Mouse (Mus musculus) neural tube, embryonic 12.5 days (tissue): ENCODE data around the gene Gm48552. TPM values are rescaled to one million over a fixed set of nuclear protein-coding genes. Genes with fewer than 3 reads are reported as not detected.

Source experiments
- ATAC-seq: fragments of 200-750 bp; cut with Nextera tagmentation; 2 replicates; pipeline ENCODE4 v1.8.0; 2017; ENCODE audit warnings: low read depth, mild to moderate bottlenecking, moderate TSS enrichment, moderate library complexity; ENCODE audit not compliant: low FRiP score
- H3K27ac ChIP-seq: fragments of 300-500 bp; sonication (generic); 2 replicates; pipeline ENCODE4 v1.5.1; 2016
- H3K27me3 ChIP-seq: fragments of 300-500 bp; sonication (generic); replicated peaks from 2 replicates; pipeline ENCODE4 v1.6.1; 2016; ENCODE audit warnings: mild to moderate bottlenecking
- H3K36me3 ChIP-seq: fragments of 300-500 bp; sonication (generic); 2 replicates; pipeline ENCODE4 v1.6.1; 2016; ENCODE audit warnings: mild to moderate bottlenecking
- H3K4me1 ChIP-seq: fragments of 300-500 bp; sonication (generic); 2 replicates; pipeline ENCODE4 v1.6.1; 2016
- H3K4me2 ChIP-seq: fragments of 300-500 bp; sonication (generic); replicated peaks from 2 replicates; pipeline ENCODE4 v1.6.1; 2016; ENCODE audit warnings: mild to moderate bottlenecking
- H3K4me3 ChIP-seq: fragments of 300-500 bp; sonication (generic); 2 replicates; pipeline ENCODE4 v1.5.1; 2016
- H3K9ac ChIP-seq: fragments of 300-500 bp; sonication (generic); 2 replicates; pipeline ENCODE4 v1.6.1; 2016; ENCODE audit warnings: mild to moderate bottlenecking
- H3K9me3 ChIP-seq: fragments of 300-500 bp; sonication (generic); 2 replicates; pipeline ENCODE4 v1.6.1; 2016; ENCODE audit warnings: mild to moderate bottlenecking
- WGBS: fragments of 180-500 bp; shearing (Covaris S2); methylation state at CpG from one replicate; pipeline ENCODE4 v1.1.7; 2016; 5-methylcytosine and 5-hydroxymethylcytosine counted together
- polyA plus RNA-seq: library from polyadenylated mRNA; unstranded; fragments of >200 nt; fragmentation: Nextera tagmentation; extraction: Ambion mirVana; gene quantifications from 2 replicates; pipeline ENCODE4 v1.2.1, GENCODE M21; 2016

Gene Gm48552
- polyA plus RNA-seq, 1 experiment from 2014 or later = 2.3 TPM

DNA sequence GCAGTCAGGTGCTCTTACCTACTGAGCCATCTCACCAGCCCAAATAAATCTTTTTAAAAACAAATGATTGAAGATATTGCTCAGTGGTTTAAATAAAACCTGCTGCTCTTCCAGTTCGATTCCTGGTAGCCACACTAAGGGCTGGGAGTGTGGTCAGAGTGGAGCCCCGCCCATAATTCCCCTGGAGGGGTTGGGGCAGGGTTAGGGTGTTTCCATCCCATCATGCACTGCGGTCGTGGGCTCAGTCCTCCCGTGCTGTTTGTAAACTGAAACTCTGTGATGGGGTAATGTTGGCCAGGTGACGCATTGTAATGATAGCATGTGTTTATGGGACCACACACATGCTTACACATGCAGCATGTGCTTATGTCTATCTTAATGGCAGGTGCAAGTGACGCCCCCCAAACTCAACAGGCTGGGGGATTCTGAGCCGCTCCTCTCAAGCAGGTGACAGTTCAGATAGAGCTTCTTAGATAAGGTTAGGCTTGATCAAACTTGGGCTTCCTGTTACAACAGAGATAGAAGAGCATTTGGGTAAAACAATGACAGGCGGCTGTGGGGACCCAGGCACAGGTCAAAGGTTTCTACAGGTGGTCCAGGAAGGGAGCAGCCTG lies 37.0 kb upstream of the Gm48552 start:
- H3K9me3 ChIP-seq = no peaks in the 10 kb centered on the region
- 24% methylated on average over 9 of the region's 9 CpGs for WGBS
- no peak overlapping the region for H3K27ac ChIP-seq
- peaks cover 22% of the 10 kb centered on the region for H3K4me1 ChIP-seq
- no peak overlapping the region for H3K4me2 ChIP-seq
- no peak overlapping the region for H3K4me3 ChIP-seq
- H3K27me3 ChIP-seq = peaks cover 10% of the 10 kb centered on the region; the same call in 1 of the 2 replicates
- no peak for ATAC-seq
- H3K36me3 ChIP-seq = peaks cover 8% of the 10 kb centered on the region; the same call in 1 of the 2 replicates
- no peak overlapping the region for H3K9ac ChIP-seq

DNA sequence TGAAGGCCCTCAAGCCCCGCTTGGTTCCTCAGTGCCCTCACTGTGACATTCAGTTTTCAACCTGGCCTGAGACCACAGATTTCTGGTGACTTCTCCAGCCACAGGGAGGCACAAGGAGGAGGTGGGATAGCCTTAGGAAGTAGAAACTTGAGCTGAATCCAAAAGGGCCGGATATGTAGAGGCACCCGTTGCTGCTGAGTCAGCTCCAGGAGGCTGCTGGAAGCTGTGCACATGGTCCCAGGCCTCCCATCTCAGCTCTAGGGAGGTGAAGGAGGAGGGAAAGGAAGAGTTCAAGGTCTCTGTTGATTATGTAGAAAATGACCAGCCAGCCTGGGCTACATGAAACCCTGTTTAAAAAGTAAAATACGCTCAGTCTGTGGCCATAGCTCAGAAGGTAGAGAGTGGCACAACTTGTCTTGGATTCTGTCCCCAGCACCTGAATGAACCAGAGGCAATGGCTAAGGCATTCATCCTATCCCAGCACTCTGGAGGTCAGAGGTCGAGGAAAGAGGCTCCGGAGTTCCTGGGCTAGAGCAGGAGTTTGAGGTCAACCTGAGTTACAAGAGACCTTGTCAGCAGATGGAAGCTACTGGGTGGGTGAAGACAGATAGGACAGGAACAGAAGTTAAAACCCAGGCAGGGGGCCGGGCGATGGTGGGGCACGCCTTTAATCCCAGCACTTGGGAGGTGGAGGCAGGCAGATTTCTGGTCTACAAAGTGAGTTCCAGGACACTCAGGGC lies 33.9 kb upstream of the Gm48552 start:
- Histone ChIP-seq H3K36me3 (no peaks in the 10 kb centered on the region), H3K4me1 (peaks cover 20% of the 10 kb centered on the region), H3K27me3 (0 out of 2 replicates have a peak, but pooled peaks cover 2% of the 10 kb centered on the region), H3K9ac (no peak overlapping the region), H3K4me2 (no peak overlapping the region), H3K27ac (no peak overlapping the region), H3K4me3 (no peak overlapping the region), H3K9me3 (no peaks in the 10 kb centered on the region)
- WGBS = 78% methylated on average over 9 of the region's 9 CpGs
- no peak for ATAC-seq

DNA sequence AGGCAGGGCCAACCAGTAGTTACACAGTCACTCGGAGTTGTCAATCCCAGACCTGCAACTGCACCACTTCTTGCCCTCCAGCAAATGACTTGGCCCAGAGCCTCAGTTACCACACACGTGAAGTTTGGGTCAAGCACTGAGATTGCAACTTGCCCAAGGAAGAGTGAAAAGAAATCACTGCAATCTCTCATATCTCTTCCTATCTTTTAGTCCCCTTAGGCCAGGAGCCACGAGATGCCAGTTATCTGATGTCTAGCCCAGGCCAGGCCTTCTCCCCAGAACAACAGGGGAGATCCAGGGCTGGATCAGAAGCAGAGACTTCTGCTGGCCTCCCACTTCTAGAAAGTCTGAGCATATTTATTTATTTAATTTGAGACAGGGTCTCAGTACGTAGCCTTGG lies 33.3 kb upstream of the Gm48552 start:
- 78% methylated on average over 4 of the region's 4 CpGs for WGBS
- no peak overlapping the region for H3K9ac ChIP-seq

DNA sequence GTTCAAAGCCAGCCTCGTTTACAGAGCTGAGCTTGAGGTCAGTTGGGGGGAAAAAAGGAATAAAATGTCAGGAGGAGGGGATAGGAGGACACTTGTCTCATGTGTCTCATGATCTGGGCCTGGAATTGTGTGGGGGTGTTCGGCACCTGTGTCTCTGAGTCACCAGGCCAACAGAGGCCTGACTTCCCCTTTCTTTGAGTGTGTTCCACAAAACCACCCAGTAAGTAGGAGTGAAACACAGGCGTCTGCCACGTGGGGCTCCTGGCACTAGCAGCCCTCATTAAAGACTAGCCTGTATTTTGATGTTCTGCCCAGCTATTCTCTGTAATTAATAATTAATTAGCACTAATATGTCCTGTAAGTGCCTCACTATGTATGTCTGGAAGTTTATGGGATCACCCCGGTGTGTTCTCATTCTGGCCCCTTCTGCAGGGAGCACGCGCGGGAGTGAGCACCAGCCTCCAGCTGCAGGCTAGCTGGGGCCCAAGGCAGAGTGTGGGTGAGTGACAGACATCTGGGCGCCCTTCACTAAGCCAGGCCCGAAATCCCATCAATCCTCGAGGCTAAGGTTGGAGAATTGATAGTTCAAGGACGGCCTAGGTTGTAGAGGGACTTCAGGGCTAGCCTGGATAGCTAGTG lies 32.3 kb upstream of the Gm48552 start:
- Histone ChIP-seq H3K4me2 (peak overlapping the region; percentile 99), H3K4me3 (no peak overlapping the region), H3K27ac (no peak overlapping the region), H3K9ac (no peak overlapping the region), H3K36me3 (no peaks in the 10 kb centered on the region), H3K9me3 (no peaks in the 10 kb centered on the region), H3K4me1 (peaks cover 22% of the 10 kb centered on the region), H3K27me3 (0 out of 2 replicates have a peak, but pooled peaks cover 2% of the 10 kb centered on the region)
- no peak for ATAC-seq
- 57% methylated on average over 12 of the region's 12 CpGs for WGBS

More for the DNA sequence above, 33.3 kb upstream of the Gm48552 start:
- no peak overlapping the region for H3K4me3 ChIP-seq
- no peak for ATAC-seq
- H3K36me3 ChIP-seq = no peaks in the 10 kb centered on the region
- H3K4me1 ChIP-seq = peaks cover 22% of the 10 kb centered on the region
- H3K27ac ChIP-seq = no peak overlapping the region
- 0 out of 2 replicates have a peak, but pooled peaks cover 2% of the 10 kb centered on the region for H3K27me3 ChIP-seq
- H3K9me3 ChIP-seq = no peaks in the 10 kb centered on the region
- H3K4me2 ChIP-seq = no peak overlapping the region

DNA sequence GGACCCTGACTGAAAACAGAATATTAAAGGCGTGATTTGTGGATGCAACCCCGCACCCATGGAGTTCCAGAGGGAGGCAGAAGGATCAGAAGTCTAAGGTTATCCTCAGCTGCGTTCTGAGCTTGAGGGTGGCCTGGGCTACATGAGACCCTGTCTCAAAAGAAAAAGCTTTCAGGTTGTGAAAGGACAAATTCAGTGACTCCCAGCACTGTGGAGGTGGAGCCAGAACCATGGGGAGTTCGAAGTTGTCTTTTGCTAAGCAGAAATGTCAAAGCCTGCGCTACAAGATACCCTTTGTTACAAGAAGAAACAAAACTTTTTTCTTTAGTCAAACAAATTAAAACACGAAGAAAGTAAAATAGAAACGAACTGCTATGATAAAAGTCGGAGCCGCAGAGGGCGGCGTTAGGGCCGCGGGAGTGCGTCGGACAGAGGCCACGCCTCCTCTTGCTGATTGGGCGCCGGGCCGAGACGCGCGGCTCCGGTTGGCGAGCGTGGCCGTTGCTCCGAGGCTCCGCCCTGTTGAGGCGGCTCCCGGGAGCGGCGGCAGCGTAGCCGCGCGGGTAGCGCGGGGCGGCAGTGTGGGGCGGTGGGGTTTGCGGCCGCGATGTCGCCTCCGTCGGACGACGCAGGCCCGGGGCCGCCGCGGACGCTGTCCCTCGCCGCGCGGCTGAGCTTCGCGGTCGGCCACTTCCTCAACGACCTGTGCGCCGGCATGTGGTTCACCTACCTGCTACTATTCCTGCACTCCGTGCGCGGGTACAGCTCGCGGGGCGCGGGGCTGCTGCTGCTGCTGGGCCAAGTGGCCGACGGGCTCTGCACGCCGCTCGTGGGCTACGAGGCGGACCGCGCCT lies 31.6 kb upstream of the Gm48552 start, which contains the start of gene Mfsd12:
Mfsd12 (plus strand) TSS at position 501 of the 854 bp plus-strand sequence.
- Histone ChIP-seq H3K36me3 (no peaks in the 10 kb centered on the region), H3K27ac (no peak within 1 kb of the TSS), H3K4me3 (peak within 1 kb of the TSS; percentile 71), H3K4me1 (peaks cover 22% of the 10 kb centered on the region), H3K27me3 (0 out of 2 replicates have a peak, but pooled peaks cover 2% of the 10 kb centered on the region), H3K9ac (peak within 1 kb of the TSS; percentile 83), H3K9me3 (no peaks in the 10 kb centered on the region), H3K4me2 (peak within 1 kb of the TSS; percentile 99)
- ATAC-seq = peak; percentile 88
- WGBS = 2% methylated on average over 78 of the region's 79 CpGs

DNA sequence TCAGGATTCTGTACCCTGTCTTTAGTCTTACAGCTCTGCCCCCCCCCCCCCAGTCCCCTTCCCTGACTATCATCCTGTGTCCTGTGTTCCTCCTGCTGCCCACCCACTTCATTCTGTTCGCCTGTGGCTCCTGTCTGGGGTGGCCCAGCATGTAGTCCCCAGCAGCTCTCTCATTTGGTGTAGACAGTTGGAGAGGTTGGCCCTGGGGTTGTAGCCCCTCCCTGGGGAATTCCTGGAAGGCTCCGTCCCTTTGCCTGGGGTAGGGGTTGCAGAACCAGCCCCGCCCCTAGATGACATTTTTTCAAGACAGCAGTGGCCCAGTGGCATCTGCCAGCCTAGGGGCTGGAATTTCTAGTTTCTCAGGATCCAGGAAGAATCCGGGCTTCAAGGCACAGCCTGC lies 30.6 kb upstream of the Gm48552 start:
- H3K4me3 ChIP-seq = peak overlapping the region; percentile 71
- no peaks in the 10 kb centered on the region for H3K9me3 ChIP-seq
- H3K4me2 ChIP-seq = peak overlapping the region; percentile 99
- H3K27ac ChIP-seq = no peak overlapping the region
- peak overlapping the region; percentile 83 for H3K9ac ChIP-seq
- WGBS = 33% methylated on average over 4 of the region's 4 CpGs
- H3K4me1 ChIP-seq = peaks cover 24% of the 10 kb centered on the region
- ATAC-seq = no peak
- H3K36me3 ChIP-seq = no peaks in the 10 kb centered on the region
- H3K27me3 ChIP-seq = peaks cover 10% of the 10 kb centered on the region

DNA sequence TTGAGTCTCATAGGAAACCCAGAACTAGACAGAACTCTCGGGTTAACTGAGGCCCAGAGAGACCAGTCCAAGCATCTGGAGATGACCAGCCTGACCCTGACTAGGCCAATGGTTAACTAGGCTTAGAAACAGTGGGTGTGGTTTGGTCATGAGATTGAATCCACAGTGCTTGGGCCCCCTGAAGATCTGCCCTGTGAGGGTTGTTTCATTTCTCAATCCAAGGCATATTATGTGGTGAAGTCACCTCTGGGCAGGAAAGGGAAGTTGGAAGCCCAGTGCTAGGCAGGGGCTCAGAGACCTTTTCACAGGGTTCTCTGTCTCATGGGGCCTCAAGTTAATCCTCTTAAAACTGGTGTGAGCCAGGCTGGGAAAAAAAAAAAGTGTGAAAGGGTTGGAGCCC lies 30.0 kb upstream of the Gm48552 start:
- Histone ChIP-seq H3K9ac (no peak overlapping the region), H3K4me2 (peak overlapping the region; percentile 99), H3K27me3 (peaks cover 16% of the 10 kb centered on the region)

DNA sequence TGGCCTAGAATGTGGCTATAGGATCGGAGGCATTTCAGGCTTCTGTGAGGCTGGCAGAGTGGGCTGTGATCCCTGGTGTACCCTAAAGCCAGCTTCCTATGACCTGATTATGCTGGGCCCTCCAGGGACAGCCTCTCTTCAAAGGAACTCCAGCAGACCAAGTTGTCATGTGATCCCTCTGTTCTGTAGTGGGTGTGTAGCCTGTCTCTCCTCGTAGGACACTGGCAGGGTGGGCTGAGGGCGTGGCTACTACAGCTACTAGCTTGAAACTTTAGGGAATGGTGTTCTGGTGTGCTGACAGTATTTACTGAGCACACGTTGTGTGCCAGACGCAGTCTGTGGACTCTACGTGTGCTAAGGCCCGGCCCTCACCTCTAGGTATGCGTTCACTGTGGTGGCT lies 28.1 kb upstream of the Gm48552 start:
- Histone ChIP-seq H3K27me3 (peaks cover 28% of the 10 kb centered on the region), H3K4me1 (peaks cover 44% of the 10 kb centered on the region), H3K4me2 (no peak overlapping the region), H3K9me3 (no peaks in the 10 kb centered on the region), H3K9ac (no peak overlapping the region), H3K36me3 (no peaks in the 10 kb centered on the region), H3K27ac (no peak overlapping the region), H3K4me3 (no peak overlapping the region)
- ATAC-seq = no peak
- 71% methylated on average over 8 of the region's 8 CpGs for WGBS

More for the DNA sequence above, 30.0 kb upstream of the Gm48552 start:
- no peak overlapping the region for H3K4me3 ChIP-seq
- no peaks in the 10 kb centered on the region for H3K36me3 ChIP-seq
- no peak overlapping the region for H3K27ac ChIP-seq
- no peaks in the 10 kb centered on the region for H3K9me3 ChIP-seq
- no peak for ATAC-seq
- peaks cover 30% of the 10 kb centered on the region for H3K4me1 ChIP-seq
- WGBS = 71% methylated on average over 1 of the region's 1 CpGs

DNA sequence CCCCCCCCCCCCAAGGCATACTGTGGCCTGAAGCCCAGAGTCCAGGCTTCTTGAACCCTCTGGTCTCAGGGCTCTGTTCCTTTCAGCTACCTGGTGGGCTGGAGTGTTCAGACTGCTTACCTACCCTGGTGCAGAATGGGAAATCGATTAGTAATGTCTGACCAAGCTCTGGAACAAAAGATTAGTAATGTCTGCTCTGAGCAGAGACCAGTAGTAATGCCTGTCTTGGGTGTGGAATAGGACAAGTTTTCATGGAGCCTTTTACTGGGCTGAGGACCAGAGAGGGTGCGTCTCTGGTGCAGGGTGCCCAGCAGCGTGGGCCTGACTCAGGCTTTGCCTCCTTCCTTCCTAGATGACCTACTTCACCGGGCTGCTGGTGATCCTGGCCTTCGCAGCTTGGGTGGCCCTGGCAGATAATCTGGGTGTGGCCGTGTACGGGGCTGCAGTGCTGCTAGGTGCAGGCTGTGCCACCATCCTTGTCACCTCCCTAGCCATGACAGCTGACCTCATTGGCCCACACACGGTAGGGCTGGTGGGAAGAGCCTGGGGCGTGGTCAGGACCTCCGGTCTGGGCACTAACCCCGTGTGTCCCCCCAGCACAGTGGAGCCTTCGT lies 26.4 kb upstream of the Gm48552 start:
- Histone ChIP-seq H3K27ac (no peak overlapping the region), H3K4me3 (no peak overlapping the region), H3K4me2 (no peak overlapping the region), H3K4me1 (peaks cover 60% of the 10 kb centered on the region), H3K9ac (no peak overlapping the region), H3K36me3 (peaks cover 15% of the 10 kb centered on the region), H3K9me3 (no peaks in the 10 kb centered on the region), H3K27me3 (peaks cover 28% of the 10 kb centered on the region)
- 76% methylated on average over 12 of the region's 12 CpGs for WGBS
- ATAC-seq = no peak

DNA sequence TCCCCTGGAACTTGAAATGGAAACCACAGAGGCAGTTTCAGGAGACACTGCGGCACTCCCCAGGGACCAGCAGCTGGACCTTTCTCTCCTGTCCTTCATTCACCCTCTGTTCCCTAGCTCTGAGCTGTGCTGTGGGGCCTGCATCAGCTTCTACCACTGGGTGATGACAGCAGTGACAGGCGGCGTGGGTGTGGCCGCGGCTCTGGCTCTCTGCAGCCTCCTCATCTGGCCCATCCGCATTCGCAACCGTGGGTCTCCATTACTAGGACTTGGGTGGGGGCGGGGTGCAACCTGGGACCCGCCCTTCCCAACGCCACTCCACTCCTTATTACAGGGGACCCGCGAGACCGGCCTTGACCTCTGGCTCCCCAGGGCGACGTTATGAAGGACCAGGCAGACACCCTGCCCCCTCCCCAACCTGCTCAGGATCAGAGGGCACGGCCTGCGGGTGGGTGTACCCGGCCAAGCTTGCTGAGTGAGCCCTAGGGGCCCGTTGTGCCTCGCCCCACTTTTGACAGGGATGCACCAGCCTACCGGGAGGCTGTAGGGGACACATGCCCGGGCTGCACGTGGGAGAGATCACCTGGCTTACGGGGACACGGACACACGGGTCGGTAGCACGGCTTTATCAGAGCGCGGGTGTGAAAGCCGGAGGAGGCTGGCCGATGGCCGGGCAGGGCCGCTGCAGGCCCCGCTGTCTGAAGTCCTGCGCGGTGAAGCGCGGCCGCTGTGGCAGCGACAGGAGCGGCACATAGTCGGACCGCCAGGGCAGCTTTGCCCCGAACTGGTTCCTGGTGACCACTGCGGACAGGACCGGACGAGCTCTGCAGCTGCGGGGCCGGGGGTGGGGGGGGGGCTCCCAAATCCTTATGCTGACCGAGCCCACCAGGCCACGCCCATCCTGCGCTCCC lies 25.1 kb upstream of the Gm48552 start:
- Histone ChIP-seq H3K36me3 (peaks cover 27% of the 10 kb centered on the region), H3K27me3 (peaks cover 25% of the 10 kb centered on the region), H3K9me3 (no peaks in the 10 kb centered on the region), H3K9ac (peak overlapping the region; percentile 39), H3K4me3 (peak overlapping the region; percentile 21), H3K4me1 (peaks cover 51% of the 10 kb centered on the region), H3K27ac (no peak overlapping the region), H3K4me2 (peak overlapping the region; percentile 57)
- no peak for ATAC-seq
- WGBS = 12% methylated on average over 52 of the region's 54 CpGs
